Comparison of ENCODE assay signal across 8 mouse cellular contexts in genomic region chr13:85506875-85507274, GRCm38 (mm10).
DNase-seq lines count a peak whose midpoint lies in the region; ATAC-seq and TF ChIP-seq lines count a peak whose summit lies in the region.
"Had no signal": no experiment of that assay in that cellular context is flagged by ENCODE, and none has a peak within 500 bp of the region (broad histone marks: within the 10 kb centered on the region; RNA-seq: fewer than 3 reads in every experiment).

No protein-coding gene starts in this region.

- TF ChIP-seq EP300 in lung, postnatal 0 days (IDR thresholded peaks at IDR 0.05) = no peak

- H3K9me3 ChIP-seq in lung, postnatal 0 days (ENCODE audit: low read length) = no peaks in the 10 kb centered on the region
- no peaks in the 10 kb centered on the region for H3K9me3 ChIP-seq in intestine, embryonic 16.5 days (ENCODE audit: control insufficient read depth, low read length)

- peak; percentile 12 for DNase-seq in lung, postnatal 36 days
- no peak for DNase-seq in lung, postnatal 0 days (ENCODE audit: low spot score)
- no peak for DNase-seq in frontal cortex, postnatal 14 days (ENCODE audit: low spot score in 2 of 2)
- DNase-seq in adrenal gland, postnatal 25 days = no peak
- DNase-seq: adrenal gland, adult 8-10 months had no signal

- no peak overlapping the region for H3K27ac ChIP-seq in lung, postnatal 0 days (ENCODE audit: low read length)
- no peak overlapping the region for H3K27ac ChIP-seq in intestine, embryonic 16.5 days (ENCODE audit: low read length)

- no peak overlapping the region for H3K4me2 ChIP-seq in lung, postnatal 0 days (replicated peaks; ENCODE audit: low read depth, low read length)
- H3K4me2 ChIP-seq in intestine, embryonic 16.5 days (ENCODE audit: low read depth, low read length) = no peak overlapping the region

- no peaks in the 10 kb centered on the region for H3K27me3 ChIP-seq in lung, postnatal 0 days (replicated peaks; ENCODE audit: insufficient read depth, low read length)
- no peaks in the 10 kb centered on the region for H3K27me3 ChIP-seq in intestine, embryonic 16.5 days (replicated peaks; ENCODE audit: control insufficient read depth, insufficient read depth, low read length)

- H3K36me3 ChIP-seq in lung, postnatal 0 days (ENCODE audit: insufficient read depth, low read length) = no peaks in the 10 kb centered on the region
- H3K36me3 ChIP-seq in intestine, embryonic 16.5 days (ENCODE audit: control insufficient read depth, insufficient read depth, low read length) = no peaks in the 10 kb centered on the region

- H3K4me3 ChIP-seq in lung, postnatal 0 days (ENCODE audit: low read depth, low read length) = no peak overlapping the region
- H3K4me3 ChIP-seq in intestine, embryonic 16.5 days (ENCODE audit: low read length) = no peak overlapping the region

- no peak for TF ChIP-seq CTCF in lung, postnatal 0 days (IDR thresholded peaks at IDR 0.05)

- WGBS in lung, postnatal 0 days = 41% methylated on average over 1 of the region's 1 CpGs
- 65% methylated on average over 1 of the region's 1 CpGs for WGBS in intestine, embryonic 16.5 days

- H3K9ac ChIP-seq in lung, postnatal 0 days (replicated peaks; ENCODE audit: low read depth) = no peak overlapping the region
- no peak overlapping the region for H3K9ac ChIP-seq in intestine, embryonic 16.5 days (ENCODE audit: low read depth, low read length)

- no peak for ATAC-seq in lung, postnatal 0 days
- ATAC-seq in common myeloid progenitor, adult 5-6 weeks (replicated peaks; ENCODE audit: low read depth, poor library complexity, severe bottlenecking) = peak; percentile 11
- peak; percentile 82 for ATAC-seq in neutrophil, adult 5-6 weeks (ENCODE audit: extremely low read depth, insufficient number of reproducible peaks, low FRiP score, poor library complexity, severe bottlenecking)
- no peak for ATAC-seq in intestine, embryonic 16.5 days

- H3K4me1 ChIP-seq in lung, postnatal 0 days (ENCODE audit: insufficient read depth, low read depth, low read length) = no peaks in the 10 kb centered on the region
- no peaks in the 10 kb centered on the region for H3K4me1 ChIP-seq in intestine, embryonic 16.5 days (ENCODE audit: control insufficient read depth, insufficient read depth, low read length)

Comparison
In these comparisons a context has a peak if more than half of its experiments do, and no peak if none do; other contexts are left out.
1. ATAC-seq: peak in common myeloid progenitor, adult 5-6 weeks (single experiment) and neutrophil, adult 5-6 weeks (single experiment); none in lung, postnatal 0 days (single experiment) and intestine, embryonic 16.5 days (single experiment).